Mouse (Mus musculus) cerebellum, postnatal 4 days (tissue): ENCODE measurements around the gene Naa25.

Source experiments
- DNase-seq, 2 experiments: peaks; one replicate each; pipeline ENCODE4 v3.0.0; 2022; ENCODE audit warnings: low spot score in 2 of 2, mixed read lengths in 1 of 2

Naa25 gene

GRCm38 (mm10) chr5:121397187-121398145 lies at the start of gene Naa25:
Naa25 (plus strand) TSS chr5:121397936.
- DNase-seq, result peak; percentile 87 to 93

GRCm38 (mm10) chr5:121359229-121359628 lies 38.5 kb upstream of the Naa25 start:
- DNase-seq, result no peak

GRCm38 (mm10) chr5:121361696-121362095 lies 36.0 kb upstream of the Naa25 start:
- no peak for DNase-seq

GRCm38 (mm10) chr5:121363441-121363840 lies 34.3 kb upstream of the Naa25 start:
- no peak for DNase-seq

GRCm38 (mm10) chr5:121366449-121367225 lies 31.1 kb upstream of the Naa25 start:
- DNase-seq, result peak in 1 of 2 experiments; percentile 36

- no peak for DNase-seq
Measured at GRCm38 (mm10) chr5:121367255-121367654, 30.5 kb upstream of the Naa25 start.

- DNase-seq, result no peak
Measured at GRCm38 (mm10) chr5:121371712-121372111, 26.0 kb upstream of the Naa25 start.

GRCm38 (mm10) chr5:121374790-121375189 lies 22.9 kb upstream of the Naa25 start:
- no peak for DNase-seq

GRCm38 (mm10) chr5:121376972-121377371 lies 20.8 kb upstream of the Naa25 start:
- peak in 1 of 2 experiments; percentile 27 for DNase-seq

GRCm38 (mm10) chr5:121378678-121379256 lies 19.0 kb upstream of the Naa25 start:
- no peak for DNase-seq

GRCm38 (mm10) chr5:121380692-121381091 lies 17.0 kb upstream of the Naa25 start:
- no peak for DNase-seq

GRCm38 (mm10) chr5:121383857-121384756 lies 13.6 kb upstream of the Naa25 start:
- DNase-seq, result no peak

- DNase-seq, result no peak
Measured at GRCm38 (mm10) chr5:121384757-121385460, 12.8 kb upstream of the Naa25 start.

GRCm38 (mm10) chr5:121385461-121386119 lies 12.1 kb upstream of the Naa25 start, which contains the start of gene Trafd1:
Trafd1 (minus strand) TSS chr5:121385632.
- peak; percentile 86 to 93 for DNase-seq

- DNase-seq, result no peak
Measured at GRCm38 (mm10) chr5:121386120-121386909, 11.4 kb upstream of the Naa25 start.

- no peak for DNase-seq
Measured at GRCm38 (mm10) chr5:121387126-121387525, 10.6 kb upstream of the Naa25 start.

- DNase-seq, result no peak
Measured at GRCm38 (mm10) chr5:121389106-121389505, 8.6 kb upstream of the Naa25 start.

- no peak for DNase-seq
Measured at GRCm38 (mm10) chr5:121389691-121390090, 8.0 kb upstream of the Naa25 start.
